Mouse (Mus musculus): ENCODE results near the gene Relb. TPM values are rescaled to one million over a fixed set of nuclear protein-coding genes. Genes with fewer than 3 reads are reported as not detected.

Relb gene
- polyA plus RNA-seq, 1 experiment = 76.9 TPM

- H3K27me3 ChIP-seq (ENCODE audit: control insufficient read depth, insufficient read depth, low read length) = no peaks in the 10 kb centered on the region
- TF ChIP-seq CTCF (IDR thresholded peaks at IDR 0.05; ENCODE audit: extremely low read depth, insufficient read depth, insufficient read length, insufficient replicate concordance) (no peak), POLR2A (IDR thresholded peaks at IDR 0.05; ENCODE audit: low read depth, low read length) (no peak)
- no peaks in the 10 kb centered on the region for H3K4me1 ChIP-seq (ENCODE audit: control insufficient read depth, insufficient read depth, insufficient read length)
- H3K4me3 ChIP-seq (ENCODE audit: extremely low read depth, insufficient read depth, insufficient read length) = no peak overlapping the region
- peaks cover 50% of the 10 kb centered on the region for H3K36me3 ChIP-seq (ENCODE audit: control insufficient read depth, insufficient read depth, low read length)
- no peak overlapping the region for H3K27ac ChIP-seq (ENCODE audit: insufficient read depth, low read length)
- 98% methylated on average over 45 of the region's 46 CpGs for WGBS
- DNase-seq (ENCODE audit: low read depth in 1 of 2, low spot score in 2 of 2) = no peak
Observed at GRCm38 (mm10) chr7:19586269-19586668, 43.0 kb downstream of the Relb start.

- H3K4me1 ChIP-seq (ENCODE audit: control insufficient read depth, insufficient read depth, insufficient read length) = peaks cover 5% of the 10 kb centered on the region; the same call in 1 of the 2 replicates
- H3K36me3 ChIP-seq (ENCODE audit: control insufficient read depth, insufficient read depth, low read length) = peaks cover 34% of the 10 kb centered on the region
- no peak overlapping the region for H3K27ac ChIP-seq (ENCODE audit: insufficient read depth, low read length)
- no peaks in the 10 kb centered on the region for H3K27me3 ChIP-seq (ENCODE audit: control insufficient read depth, insufficient read depth, low read length)
- TF ChIP-seq POLR2A (IDR thresholded peaks at IDR 0.05; ENCODE audit: low read depth, low read length) (no peak), CTCF (IDR thresholded peaks at IDR 0.05; ENCODE audit: extremely low read depth, insufficient read depth, insufficient read length, insufficient replicate concordance) (no peak)
- H3K4me3 ChIP-seq (ENCODE audit: extremely low read depth, insufficient read depth, insufficient read length) = no peak overlapping the region
- WGBS = 93% methylated on average over 8 of the region's 8 CpGs
- DNase-seq (ENCODE audit: low read depth in 1 of 2, low spot score in 2 of 2) = no peak
Observed at GRCm38 (mm10) chr7:19580634-19581033, 48.6 kb downstream of the Relb start.

GRCm38 (mm10) chr7:19579751-19580150 lies 49.5 kb downstream of the Relb start:
- TF ChIP-seq POLR2A (IDR thresholded peaks at IDR 0.05; ENCODE audit: low read depth, low read length) = no peak
- TF ChIP-seq CTCF (IDR thresholded peaks at IDR 0.05; ENCODE audit: extremely low read depth, insufficient read depth, insufficient read length, insufficient replicate concordance) = no peak
- H3K27ac ChIP-seq (ENCODE audit: insufficient read depth, low read length) = 0 out of 2 replicates have a peak overlapping the region, but pooled peaks have one; percentile 17
- no peak for DNase-seq (ENCODE audit: low read depth in 1 of 2, low spot score in 2 of 2)

GRCm38 (mm10) chr7:19578436-19578835 lies 50.8 kb downstream of the Relb start:
- WGBS = 65% methylated on average over 4 of the region's 4 CpGs
- peaks cover 15% of the 10 kb centered on the region for H3K36me3 ChIP-seq (ENCODE audit: control insufficient read depth, insufficient read depth, low read length)
- TF ChIP-seq CTCF (IDR thresholded peaks at IDR 0.05; ENCODE audit: extremely low read depth, insufficient read depth, insufficient read length, insufficient replicate concordance) (no peak), POLR2A (IDR thresholded peaks at IDR 0.05; ENCODE audit: low read depth, low read length) (no peak)

More at GRCm38 (mm10) chr7:19579751-19580150, 49.5 kb downstream of the Relb start:
- no peaks in the 10 kb centered on the region for H3K27me3 ChIP-seq (ENCODE audit: control insufficient read depth, insufficient read depth, low read length)
- peaks cover 27% of the 10 kb centered on the region for H3K36me3 ChIP-seq (ENCODE audit: control insufficient read depth, insufficient read depth, low read length)
- H3K4me1 ChIP-seq (ENCODE audit: control insufficient read depth, insufficient read depth, insufficient read length) = peaks cover 5% of the 10 kb centered on the region; the same call in 1 of the 2 replicates
- 94% methylated on average over 10 of the region's 10 CpGs for WGBS
- no peak overlapping the region for H3K4me3 ChIP-seq (ENCODE audit: extremely low read depth, insufficient read depth, insufficient read length)

GRCm38 (mm10) chr7:19577877-19578414 lies 51.3 kb downstream of the Relb start:
- Histone ChIP-seq H3K27me3 (ENCODE audit: control insufficient read depth, insufficient read depth, low read length) (no peaks in the 10 kb centered on the region), H3K4me1 (ENCODE audit: control insufficient read depth, insufficient read depth, insufficient read length) (peaks cover 5% of the 10 kb centered on the region; the same call in 1 of the 2 replicates), H3K4me3 (ENCODE audit: extremely low read depth, insufficient read depth, insufficient read length) (peak overlapping the region; percentile 68), H3K36me3 (ENCODE audit: control insufficient read depth, insufficient read depth, low read length) (peaks cover 14% of the 10 kb centered on the region), H3K27ac (ENCODE audit: insufficient read depth, low read length) (peak overlapping the region; percentile 81)
- TF ChIP-seq CTCF (IDR thresholded peaks at IDR 0.05; ENCODE audit: extremely low read depth, insufficient read depth, insufficient read length, insufficient replicate concordance) (no peak), POLR2A (IDR thresholded peaks at IDR 0.05; ENCODE audit: low read depth, low read length) (no peak)
- WGBS = 8% methylated on average over 10 of the region's 10 CpGs
- DNase-seq (ENCODE audit: low read depth in 1 of 2, low spot score in 2 of 2) = peak in 1 of 2 experiments; percentile 66

More at GRCm38 (mm10) chr7:19578436-19578835, 50.8 kb downstream of the Relb start:
- Histone ChIP-seq H3K27ac (ENCODE audit: insufficient read depth, low read length) (peak overlapping the region; percentile 81), H3K4me3 (ENCODE audit: extremely low read depth, insufficient read depth, insufficient read length) (peak overlapping the region; percentile 68; the same call in 1 of the 2 replicates), H3K4me1 (ENCODE audit: control insufficient read depth, insufficient read depth, insufficient read length) (peaks cover 5% of the 10 kb centered on the region; the same call in 1 of the 2 replicates), H3K27me3 (ENCODE audit: control insufficient read depth, insufficient read depth, low read length) (no peaks in the 10 kb centered on the region)
- DNase-seq (ENCODE audit: low read depth in 1 of 2, low spot score in 2 of 2) = no peak

- H3K27ac ChIP-seq (ENCODE audit: insufficient read depth, low read length) = peak within 1 kb of the TSS; percentile 81
- no peaks in the 10 kb centered on the region for H3K27me3 ChIP-seq (ENCODE audit: control insufficient read depth, insufficient read depth, low read length)
- peaks cover 14% of the 10 kb centered on the region for H3K36me3 ChIP-seq (ENCODE audit: control insufficient read depth, insufficient read depth, low read length)
- WGBS = under 1% methylated on average over 56 of the region's 56 CpGs
- peak within 1 kb of the TSS; percentile 68 for H3K4me3 ChIP-seq (ENCODE audit: extremely low read depth, insufficient read depth, insufficient read length)
- peaks cover 5% of the 10 kb centered on the region; the same call in 1 of the 2 replicates for H3K4me1 ChIP-seq (ENCODE audit: control insufficient read depth, insufficient read depth, insufficient read length)
- DNase-seq (ENCODE audit: low read depth in 1 of 2, low spot score in 2 of 2) = peak in 1 of 2 experiments; percentile 71
- TF ChIP-seq CTCF (IDR thresholded peaks at IDR 0.05; ENCODE audit: extremely low read depth, insufficient read depth, insufficient read length, insufficient replicate concordance) = no peak
- peak; percentile 38; the same call in 1 of the 2 replicates for TF ChIP-seq POLR2A (IDR thresholded peaks at IDR 0.05; ENCODE audit: low read depth, low read length)
Observed at GRCm38 (mm10) chr7:19577141-19577852, 51.9 kb downstream of the Relb start, which contains the start of the genes Zfp296 and Gemin7. Zfp296 (plus strand) TSS chr7:19577287. Gemin7 (minus strand) TSS chr7:19577595.

Data from spleen, adult 2 months (tissue).